Mouse (Mus musculus): Measurements from ENCODE around the gene Tor1aip2.

DNA sequence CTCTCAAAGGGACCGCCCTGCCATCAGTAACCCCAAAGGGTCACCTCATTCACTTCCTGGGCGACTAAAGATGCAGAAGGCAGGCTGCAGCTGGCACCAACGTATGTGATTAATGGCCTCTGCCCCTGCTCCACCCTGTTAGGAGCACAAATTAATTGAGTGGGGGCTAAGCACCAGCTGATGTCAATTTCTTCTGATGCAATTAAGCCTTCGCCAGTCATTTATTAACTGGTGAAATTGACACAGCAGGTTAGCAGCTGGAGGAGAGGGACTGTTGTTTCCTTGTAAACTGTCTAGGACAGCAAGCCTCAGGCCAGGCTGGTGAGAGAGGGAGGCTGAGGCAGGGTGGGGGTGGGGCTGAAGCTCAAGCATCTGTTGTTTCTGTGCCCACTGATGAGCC lies 54.8 kb downstream of the Tor1aip2 start:
- TF ChIP-seq CTCF (IDR thresholded peaks at IDR 0.05; ENCODE audit: low read depth, low read length) (no peak), POLR2AphosphoS5 (IDR thresholded peaks at IDR 0.05; ENCODE audit: insufficient replicate concordance, low read depth, low read length) (no peak), GATA1 (IDR thresholded peaks at IDR 0.05; ENCODE audit: borderline replicate concordance, low read length) (no peak), TAL1 (conservative IDR thresholded peaks at IDR 0.05; ENCODE audit: low read depth, low read length) (no peak), GATA2 (IDR thresholded peaks at IDR 0.05; ENCODE audit: borderline replicate concordance, low read depth, low read length) (no peak)
